Mouse (Mus musculus) layer of hippocampus, postnatal 10 days (tissue): Measurements from ENCODE around the gene Ier3. TPM values are rescaled to one million over a fixed set of nuclear protein-coding genes. Genes with fewer than 3 reads are reported as not detected.

Source experiments
- DNase-seq, 2 experiments: peaks; one replicate each; pipeline ENCODE4 v3.0.0; 2021; ENCODE audit warnings: low spot score in 2 of 2
- long read RNA-seq: library from polyadenylated mRNA; stranded (forward); transcript quantifications from one replicate; pipeline ENCODE4 v2.0.0, GENCODE M21; 2023
- total RNA-seq, 2 experiments: library from RNA; stranded (reverse); gene quantifications; 2 replicates each; pipeline ENCODE4 v1.2.3; 2021

Gene Ier3
- total RNA-seq, result 1 to 10 TPM; 4.3 to 4.6 TPM
- long read RNA-seq, partial matches to known transcripts, result 0 of 4 reads
- long read RNA-seq, other reads (novel, unspliced or antisense), result 0 of 4 reads

- DNase-seq, result peak; percentile 59 to 66
Measured at GRCm38 (mm10) chr17:35821439-35822430, at the start of gene Ier3. Gene Ier3, plus strand, starts transcription at chr17:35821684.

- peak; percentile 77 to 78 for DNase-seq
Measured at GRCm38 (mm10) chr17:35776811-35777609, 44.5 kb upstream of the Ier3 start.

DNA sequence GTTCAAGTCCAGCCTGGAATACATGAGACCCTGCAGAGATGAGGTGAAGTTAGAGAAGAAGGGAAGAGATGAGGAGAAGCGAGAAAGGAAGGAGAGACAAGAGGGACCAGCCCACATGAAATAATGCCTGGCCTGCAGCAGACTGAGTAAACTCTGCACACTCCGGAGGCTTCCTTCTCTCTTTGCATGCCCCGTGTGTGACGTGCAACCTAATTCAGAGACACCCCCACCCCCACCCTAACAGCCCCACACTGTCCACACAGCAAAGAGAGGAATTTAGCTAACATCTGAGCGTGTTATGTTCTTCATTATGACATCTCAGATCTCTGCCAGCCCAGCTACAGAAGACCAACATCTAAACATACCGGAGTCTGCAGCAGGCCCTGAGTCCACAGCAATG is 42.5 kb upstream of the Ier3 start:
- no peak for DNase-seq

DNA sequence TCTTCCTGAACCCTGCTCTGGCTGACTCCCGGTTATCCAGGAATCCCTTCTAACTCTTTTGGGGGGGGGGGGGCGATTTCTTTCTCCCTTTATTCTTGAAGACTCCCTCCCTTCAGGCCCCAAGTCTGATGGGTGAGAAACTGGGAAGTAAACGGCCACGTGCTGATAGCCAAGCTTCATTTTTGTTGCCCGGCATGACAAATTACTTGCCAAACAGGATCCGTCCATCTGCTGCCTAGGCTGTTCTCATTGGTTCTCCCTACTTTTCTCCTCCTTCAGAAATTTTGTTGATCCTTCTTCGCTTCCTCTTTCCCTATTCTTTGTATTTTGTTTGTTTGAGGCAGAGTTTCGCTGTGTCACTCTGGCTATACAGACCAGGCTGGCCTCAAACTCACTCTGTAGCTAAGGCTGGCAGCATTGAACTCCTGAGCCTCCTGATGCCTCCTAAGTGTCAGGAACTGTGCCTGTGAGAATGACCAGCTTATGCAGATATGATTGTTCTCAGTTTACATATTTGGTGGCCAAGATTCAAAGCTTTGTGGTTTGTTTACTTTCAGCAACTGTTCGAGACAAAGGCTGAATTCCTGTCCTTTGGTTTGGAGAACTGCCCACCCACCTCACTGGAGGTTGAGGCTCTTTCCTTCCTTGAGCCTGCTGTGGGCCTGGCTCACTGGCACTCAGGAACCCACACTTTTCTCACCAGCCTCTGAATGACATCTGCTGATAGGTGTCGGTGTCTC is 41.8 kb upstream of the Ier3 start:
- no peak for DNase-seq

DNA sequence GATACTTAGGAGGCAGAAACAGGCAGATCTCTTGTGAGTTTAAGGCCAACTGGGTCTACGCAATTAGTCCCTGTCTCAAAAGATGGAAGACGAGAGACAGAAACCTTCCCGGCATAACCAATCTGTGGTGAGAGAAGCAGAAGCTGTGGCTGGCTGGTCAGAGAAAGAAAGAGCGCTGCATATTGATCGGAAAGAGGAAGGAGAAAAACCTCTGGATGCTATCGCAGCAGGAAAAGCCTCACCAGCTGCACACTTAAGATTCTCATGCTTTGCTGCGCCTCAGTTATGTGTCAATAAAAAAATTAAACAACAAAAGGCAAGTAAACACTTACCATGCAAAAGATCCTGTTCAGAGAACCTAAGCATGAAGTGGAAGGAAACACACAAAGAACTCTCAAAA is 41.1 kb upstream of the Ier3 start:
- no peak for DNase-seq

- DNase-seq, result no peak
Measured at GRCm38 (mm10) chr17:35782398-35782797, 39.1 kb upstream of the Ier3 start.

- no peak for DNase-seq
Measured at GRCm38 (mm10) chr17:35782924-35783323, 38.6 kb upstream of the Ier3 start.

DNA sequence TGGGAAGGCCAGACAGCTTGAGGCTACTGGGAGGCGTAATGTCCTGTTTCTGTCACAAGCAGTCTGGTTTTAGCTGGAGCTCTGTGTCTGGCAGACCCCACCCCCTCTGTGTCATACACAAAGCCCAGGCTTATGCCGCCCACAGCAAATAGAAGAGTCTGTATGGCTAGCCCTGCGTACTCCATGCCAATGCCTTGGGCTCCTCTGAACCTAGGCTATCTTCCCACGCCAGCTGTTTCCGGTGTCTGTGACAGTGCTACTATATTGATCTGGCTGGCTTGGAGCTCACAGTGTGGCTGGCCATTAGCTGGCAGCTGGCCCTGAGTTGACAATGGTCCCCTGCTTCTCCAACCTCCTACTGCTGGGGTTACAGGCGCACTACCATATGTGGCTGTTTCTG is 37.5 kb upstream of the Ier3 start:
- peak; percentile 25 to 47 for DNase-seq

- no peak for DNase-seq
Measured at GRCm38 (mm10) chr17:35785140-35785539, 36.3 kb upstream of the Ier3 start.

DNA sequence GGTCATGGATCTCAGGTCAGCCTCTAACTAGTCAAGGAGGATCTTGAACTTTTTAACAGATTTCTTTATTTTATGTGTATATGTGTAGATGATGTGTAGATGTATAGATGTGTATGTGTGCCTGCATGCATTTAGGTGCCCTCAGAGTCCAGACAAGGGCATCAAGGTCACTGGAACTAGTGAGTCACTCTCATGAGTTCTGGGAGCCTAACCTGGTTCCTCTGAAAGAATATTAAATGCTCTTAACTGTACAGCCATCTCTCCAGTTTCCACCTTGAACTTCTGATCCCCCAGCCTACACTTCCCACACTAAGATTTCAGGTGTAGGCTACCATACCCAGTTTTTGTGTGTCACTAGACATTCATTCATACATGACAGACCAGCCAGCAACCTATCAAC is 34.0 kb upstream of the Ier3 start:
- DNase-seq, result no peak

DNA sequence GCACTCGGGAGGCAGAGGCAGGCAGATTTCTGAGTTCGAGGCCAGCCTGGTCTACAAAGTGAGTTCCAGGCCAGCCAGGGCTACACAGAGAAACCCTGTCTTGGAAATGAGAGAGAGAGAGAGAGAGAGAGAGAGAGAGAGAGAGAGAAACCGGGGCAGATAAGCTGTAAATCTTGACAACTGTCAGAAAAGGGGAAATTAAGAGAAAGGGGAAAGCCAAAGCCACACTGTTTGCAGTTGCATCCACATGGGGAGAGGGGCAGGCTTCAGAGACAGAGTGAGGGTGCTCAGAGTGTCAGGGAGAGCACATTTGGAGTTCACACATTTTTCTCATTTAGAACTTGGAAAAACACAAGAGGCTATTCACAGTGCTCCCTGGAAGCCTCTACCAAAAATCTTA is 33.5 kb upstream of the Ier3 start:
- no peak for DNase-seq

- DNase-seq, result no peak
Measured at GRCm38 (mm10) chr17:35790933-35791332, 30.6 kb upstream of the Ier3 start.

- no peak for DNase-seq
Measured at GRCm38 (mm10) chr17:35792837-35793236, 28.6 kb upstream of the Ier3 start.

GRCm38 (mm10) chr17:35795099-35795498 is 26.4 kb upstream of the Ier3 start:
- no peak for DNase-seq

DNA sequence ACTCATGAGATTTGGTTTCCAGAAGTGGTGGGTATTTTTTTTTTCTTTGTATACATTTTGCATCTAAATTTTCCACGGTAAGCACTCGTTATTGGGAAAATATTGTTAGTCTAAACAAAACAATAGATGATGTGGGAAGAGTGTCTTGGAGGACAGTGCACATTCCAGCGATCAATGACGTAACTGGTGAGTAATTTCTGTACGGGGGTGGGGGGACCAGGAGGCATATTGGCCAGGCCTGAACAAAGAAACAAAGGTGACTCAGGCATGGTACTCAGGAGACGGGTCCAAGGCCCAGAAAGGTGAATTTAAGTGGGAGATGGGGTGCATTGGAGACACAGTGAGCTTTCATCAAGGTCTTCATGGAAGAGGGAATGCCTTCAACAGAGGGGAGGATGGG is 25.8 kb upstream of the Ier3 start:
- no peak for DNase-seq

DNA sequence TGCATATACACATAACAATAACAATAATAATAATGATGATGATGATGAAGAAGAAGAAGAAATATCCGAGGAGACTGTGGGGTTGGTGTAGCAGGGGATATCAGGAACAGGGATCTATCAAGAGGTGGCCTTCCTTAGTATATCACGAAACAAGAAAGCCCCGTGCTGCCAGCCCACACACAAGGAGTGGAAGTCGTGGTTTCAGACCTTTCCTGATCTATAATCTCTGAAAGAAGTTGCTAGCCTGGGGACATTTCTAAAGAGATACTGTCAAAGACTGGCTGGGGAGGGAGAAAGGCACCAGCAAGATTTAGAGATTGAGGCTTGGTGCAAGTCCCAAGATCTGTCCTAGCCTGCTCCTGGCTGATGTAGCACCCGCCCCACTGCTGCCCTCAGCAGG is 24.6 kb upstream of the Ier3 start:
- DNase-seq, result no peak

- DNase-seq, result no peak
Measured at GRCm38 (mm10) chr17:35800905-35801304, 20.6 kb upstream of the Ier3 start.

DNA sequence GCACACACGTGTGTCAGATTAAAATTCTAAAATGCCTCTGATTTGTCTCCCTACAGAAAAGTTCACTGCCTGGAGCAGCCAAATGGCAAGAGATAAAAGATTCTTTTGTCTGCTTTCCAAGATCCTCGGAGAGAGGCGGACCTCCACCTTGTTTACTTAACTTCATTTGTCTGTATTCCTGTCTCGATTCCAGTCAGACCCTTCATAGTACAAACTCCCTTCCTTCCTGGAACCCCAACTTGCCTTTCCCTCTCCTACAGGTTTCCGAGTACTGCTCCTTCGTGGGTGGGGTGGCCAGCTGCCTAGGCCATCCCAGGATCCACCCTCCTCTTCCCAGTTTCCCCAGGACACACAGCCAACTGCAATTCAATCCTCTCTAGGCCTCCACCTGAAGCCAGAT is 18.5 kb upstream of the Ier3 start:
- DNase-seq, result no peak

GRCm38 (mm10) chr17:35803858-35804399 is 17.6 kb upstream of the Ier3 start:
- no peak for DNase-seq

GRCm38 (mm10) chr17:35808073-35808472 is 13.4 kb upstream of the Ier3 start:
- no peak for DNase-seq

GRCm38 (mm10) chr17:35809395-35809794 is 12.1 kb upstream of the Ier3 start:
- no peak for DNase-seq
